In genomic region chr8:118439857-118440256, GRCm38 (mm10) we compare ENCODE assay signal across 18 mouse cellular contexts.
A peak's percentile ranks its signal among the peaks of the same experiment; 100 is the strongest.
DNase-seq lines count a peak whose midpoint lies in the region; ATAC-seq and TF ChIP-seq lines count a peak whose summit lies in the region.
"Had no signal": no experiment of that assay in that cellular context is flagged by ENCODE, and none has a peak within 500 bp of the region (broad histone marks: within the 10 kb centered on the region; RNA-seq: fewer than 3 reads in every experiment).

No protein-coding gene starts in this region.

- H3K4me3 ChIP-seq in heart, embryonic 11.5 days (ENCODE audit: low read depth, low read length), result no peak overlapping the region
- H3K4me3 ChIP-seq in hindbrain, embryonic 12.5 days, result no peak overlapping the region
- no peak overlapping the region for H3K4me3 ChIP-seq in intestine, postnatal 0 days (ENCODE audit: low read depth, low read length)
- H3K4me3 ChIP-seq: forebrain, embryonic 15.5 days; layer of hippocampus, adult 2 months; lung, embryonic 15.5 days; stomach, embryonic 15.5 days had no signal

- no peaks in the 10 kb centered on the region for H3K9me3 ChIP-seq in heart, embryonic 11.5 days (replicated peaks; ENCODE audit: control insufficient read depth, low read length)
- no peaks in the 10 kb centered on the region for H3K9me3 ChIP-seq in hindbrain, embryonic 12.5 days (replicated peaks)
- H3K9me3 ChIP-seq in intestine, postnatal 0 days (ENCODE audit: control insufficient read depth), result no peaks in the 10 kb centered on the region
- H3K9me3 ChIP-seq: forebrain, embryonic 15.5 days; lung, embryonic 15.5 days; stomach, embryonic 15.5 days had no signal

- H3K27ac ChIP-seq in heart, embryonic 11.5 days (ENCODE audit: low read depth, low read length), result no peak overlapping the region
- H3K27ac ChIP-seq in hindbrain, embryonic 12.5 days, result no peak overlapping the region
- no peak overlapping the region for H3K27ac ChIP-seq in intestine, postnatal 0 days (ENCODE audit: low read depth, low read length)
- H3K27ac ChIP-seq: forebrain, embryonic 15.5 days; layer of hippocampus, adult 2 months; lung, embryonic 15.5 days; stomach, embryonic 15.5 days had no signal

- no peak overlapping the region for H3K9ac ChIP-seq in heart, embryonic 11.5 days (ENCODE audit: low read depth, low read length)
- no peak overlapping the region for H3K9ac ChIP-seq in hindbrain, embryonic 12.5 days
- H3K9ac ChIP-seq in intestine, postnatal 0 days (ENCODE audit: low read depth, low read length), result no peak overlapping the region
- H3K9ac ChIP-seq: forebrain, embryonic 15.5 days; lung, embryonic 15.5 days; stomach, embryonic 15.5 days had no signal

- no peaks in the 10 kb centered on the region for H3K36me3 ChIP-seq in heart, embryonic 11.5 days (ENCODE audit: control insufficient read depth, insufficient read depth, low read length)
- no peaks in the 10 kb centered on the region for H3K36me3 ChIP-seq in hindbrain, embryonic 12.5 days
- no peaks in the 10 kb centered on the region for H3K36me3 ChIP-seq in intestine, postnatal 0 days (ENCODE audit: control insufficient read depth, insufficient read depth)
- H3K36me3 ChIP-seq: forebrain, embryonic 15.5 days; G1E; lung, embryonic 15.5 days; stomach, embryonic 15.5 days had no signal

- H3K27me3 ChIP-seq in heart, embryonic 11.5 days (ENCODE audit: control insufficient read depth, insufficient read depth, low read length), result no peaks in the 10 kb centered on the region
- no peaks in the 10 kb centered on the region for H3K27me3 ChIP-seq in hindbrain, embryonic 12.5 days
- H3K27me3 ChIP-seq in intestine, postnatal 0 days (replicated peaks; ENCODE audit: control insufficient read depth, insufficient read depth, low read length), result no peaks in the 10 kb centered on the region
- H3K27me3 ChIP-seq: forebrain, embryonic 15.5 days; lung, embryonic 15.5 days; stomach, embryonic 15.5 days had no signal

- H3K4me1 ChIP-seq in heart, embryonic 11.5 days (ENCODE audit: control insufficient read depth, insufficient read depth, low read length), result no peaks in the 10 kb centered on the region
- no peaks in the 10 kb centered on the region for H3K4me1 ChIP-seq in hindbrain, embryonic 12.5 days
- H3K4me1 ChIP-seq in intestine, postnatal 0 days (replicated peaks; ENCODE audit: control insufficient read depth, insufficient read depth, low read length), result no peaks in the 10 kb centered on the region
- H3K4me1 ChIP-seq: lung, embryonic 15.5 days; stomach, embryonic 15.5 days had no signal

- TF ChIP-seq CTCF in intestine, postnatal 0 days (IDR thresholded peaks at IDR 0.05; ENCODE audit: low read depth), result no peak

- WGBS in heart, embryonic 11.5 days (ENCODE audit: insufficient replicate concordance), result 60% methylated on average over 5 of the region's 5 CpGs
- WGBS in hindbrain, embryonic 12.5 days, result 43% methylated on average over 5 of the region's 5 CpGs
- WGBS in intestine, postnatal 0 days, result 70% methylated on average over 5 of the region's 5 CpGs

- ATAC-seq in heart, embryonic 11.5 days (replicated peaks; ENCODE audit: insufficient number of reproducible peaks, low FRiP score, low TSS enrichment), result no peak
- peak; percentile 51 for ATAC-seq in hindbrain, embryonic 12.5 days (ENCODE audit: low FRiP score)
- no peak for ATAC-seq in intestine, postnatal 0 days
- ATAC-seq: forebrain, embryonic 15.5 days had no signal

- peak; percentile 58 to 65 for DNase-seq in heart, adult 18-20 months
- peak; percentile 49 to 51 for DNase-seq in right cerebral cortex, postnatal 10 days (ENCODE audit: low spot score in 2 of 2)
- no peak for DNase-seq in right cerebral cortex, postnatal 36 days (ENCODE audit: low spot score in 2 of 2)
- DNase-seq in frontal cortex, postnatal 10 days (ENCODE audit: low spot score in 2 of 2), result no peak
- no peak for DNase-seq in layer of hippocampus, adult 9-11 months
- DNase-seq: cerebellum, adult 11-12 months; gastrocnemius, postnatal 14 days; kidney, adult 9 months; liver; thymus, postnatal 36 days had no signal

- no peak overlapping the region for H3K4me2 ChIP-seq in heart, embryonic 11.5 days
- no peak overlapping the region for H3K4me2 ChIP-seq in hindbrain, embryonic 12.5 days (replicated peaks)
- no peak overlapping the region for H3K4me2 ChIP-seq in intestine, postnatal 0 days (replicated peaks; ENCODE audit: low read depth)
- H3K4me2 ChIP-seq: forebrain, embryonic 15.5 days; lung, embryonic 15.5 days; stomach, embryonic 15.5 days had no signal

Comparison
In these comparisons a context has a peak if more than half of its experiments do, and no peak if none do; other contexts are left out.
1. DNase-seq: peak in heart, adult 18-20 months (2 of 2) and right cerebral cortex, postnatal 10 days (2 of 2); none in right cerebral cortex, postnatal 36 days (0 of 2), frontal cortex, postnatal 10 days (0 of 2) and layer of hippocampus, adult 9-11 months (single experiment).